Mouse (Mus musculus) limb, embryonic 13.5 days (tissue): ENCODE data around the gene Nupl1. TPM values are rescaled to one million over a fixed set of nuclear protein-coding genes. Genes with fewer than 3 reads are reported as not detected.
A peak's percentile ranks its signal among the peaks of the same experiment; 100 is the strongest.

Experiments used
- ATAC-seq: fragments of 200-750 bp; cut with Nextera tagmentation; 2 replicates; pipeline ENCODE4 v1.8.0; 2017; ENCODE audit warnings: low read depth, moderate number of reproducible peaks, moderate TSS enrichment; ENCODE audit not compliant: low FRiP score
- H3K27ac ChIP-seq: fragments of 300-500 bp; sonication (generic); 2 replicates; pipeline ENCODE4 v1.5.1; 2015; ENCODE audit warnings: inconsistent platforms, mild to moderate bottlenecking, moderate library complexity
- H3K27me3 ChIP-seq: fragments of 300-500 bp; sonication (generic); 2 replicates; pipeline ENCODE4 v1.6.1; 2015; ENCODE audit warnings: mild to moderate bottlenecking, inconsistent platforms
- H3K36me3 ChIP-seq: fragments of 300-500 bp; sonication (generic); 2 replicates; pipeline ENCODE4 v1.6.1; 2015; ENCODE audit warnings: inconsistent platforms, mild to moderate bottlenecking, moderate library complexity
- H3K4me1 ChIP-seq: fragments of 300-500 bp; sonication (generic); 2 replicates; pipeline ENCODE4 v1.6.1; 2015; ENCODE audit warnings: inconsistent platforms
- H3K4me2 ChIP-seq: fragments of 300-500 bp; sonication (generic); replicated peaks from 2 replicates; pipeline ENCODE4 v1.6.1; 2015; ENCODE audit warnings: inconsistent platforms, mild to moderate bottlenecking, moderate library complexity
- H3K4me3 ChIP-seq: fragments of 300-500 bp; sonication (generic); 2 replicates; pipeline ENCODE4 v1.5.1; 2015; ENCODE audit warnings: moderate library complexity, mild to moderate bottlenecking, inconsistent platforms
- H3K9ac ChIP-seq: fragments of 300-500 bp; sonication (generic); 2 replicates; pipeline ENCODE4 v1.6.1; 2015; ENCODE audit warnings: mild to moderate bottlenecking, inconsistent platforms
- H3K9me3 ChIP-seq: fragments of 300-500 bp; sonication (generic); 2 replicates; pipeline ENCODE4 v1.6.1; 2016; ENCODE audit warnings: inconsistent platforms
- WGBS: fragments of 180-500 bp; shearing (Covaris S2); methylation state at CpG from one replicate; pipeline ENCODE4 v1.1.7; 2015; 5-methylcytosine and 5-hydroxymethylcytosine counted together
- polyA plus RNA-seq: library from polyadenylated mRNA; unstranded; fragments of >200 nt; fragmentation: Nextera tagmentation; extraction: Ambion mirVana; gene quantifications from 2 replicates; pipeline ENCODE4 v1.2.1, GENCODE M21; 2015

Nupl1 gene
- polyA plus RNA-seq: not detected in 2 replicates

GRCm38 (mm10) chr14:60251281-60252003 is at the start of gene Nupl1, which contains the start of gene Gm49336:
Gene Nupl1, minus strand, starts transcription at chr14:60251431.
Gene Gm49336, minus strand, starts transcription at chr14:60251507.
- H3K9ac ChIP-seq: peak within 1 kb of the TSS; percentile 97
- H3K27ac ChIP-seq: peak within 1 kb of the TSS; percentile 73
- H3K4me2 ChIP-seq: peak within 1 kb of the TSS; percentile 88
- peak within 1 kb of the TSS; percentile 97 for H3K4me3 ChIP-seq
- no peaks in the 10 kb centered on the region for H3K9me3 ChIP-seq
- H3K4me1 ChIP-seq: peaks cover 21% of the 10 kb centered on the region
- ATAC-seq: peak; percentile 99
- WGBS: under 1% methylated on average over 62 of the region's 62 CpGs
- H3K36me3 ChIP-seq: no peaks in the 10 kb centered on the region; the same call in 1 of the 2 replicates
- no peaks in the 10 kb centered on the region for H3K27me3 ChIP-seq

GRCm38 (mm10) chr14:60301024-60301423 is 49.8 kb upstream of the Nupl1 start:
- whole genome bisulfite sequencing: 69% methylated on average over 6 of the region's 6 CpGs
- no peak overlapping the region for H3K4me2 ChIP-seq
- H3K27me3 ChIP-seq: no peaks in the 10 kb centered on the region
- H3K27ac ChIP-seq: no peak overlapping the region
- H3K9me3 ChIP-seq: no peaks in the 10 kb centered on the region
- no peak overlapping the region for H3K9ac ChIP-seq
- ATAC-seq: no peak
- no peak overlapping the region for H3K4me3 ChIP-seq
- H3K36me3 ChIP-seq: peaks cover 50% of the 10 kb centered on the region
- no peaks in the 10 kb centered on the region for H3K4me1 ChIP-seq

GRCm38 (mm10) chr14:60300224-60300991 is 49.2 kb upstream of the Nupl1 start:
- no peak overlapping the region for H3K4me3 ChIP-seq
- H3K4me1 ChIP-seq: no peaks in the 10 kb centered on the region
- no peak overlapping the region for H3K9ac ChIP-seq
- H3K36me3 ChIP-seq: peaks cover 50% of the 10 kb centered on the region
- H3K9me3 ChIP-seq: no peaks in the 10 kb centered on the region
- ATAC-seq: no peak
- no peak overlapping the region for H3K27ac ChIP-seq
- no peaks in the 10 kb centered on the region for H3K27me3 ChIP-seq
- WGBS: 73% methylated on average over 14 of the region's 14 CpGs
- H3K4me2 ChIP-seq: no peak overlapping the region

- no peaks in the 10 kb centered on the region for H3K4me1 ChIP-seq
- ATAC-seq: no peak
- no peak overlapping the region for H3K4me2 ChIP-seq
- peaks cover 50% of the 10 kb centered on the region for H3K36me3 ChIP-seq
- H3K9me3 ChIP-seq: no peaks in the 10 kb centered on the region
- H3K27me3 ChIP-seq: no peaks in the 10 kb centered on the region
- no peak overlapping the region for H3K27ac ChIP-seq
- H3K9ac ChIP-seq: no peak overlapping the region
- 83% methylated on average over 1 of the region's 1 CpGs for WGBS
- H3K4me3 ChIP-seq: no peak overlapping the region
Measured at GRCm38 (mm10) chr14:60295531-60295930, 44.3 kb upstream of the Nupl1 start.

GRCm38 (mm10) chr14:60290363-60290762 is 39.1 kb upstream of the Nupl1 start:
- no peak overlapping the region for H3K4me2 ChIP-seq
- no peak overlapping the region for H3K4me3 ChIP-seq
- H3K27ac ChIP-seq: no peak overlapping the region
- no peaks in the 10 kb centered on the region for H3K9me3 ChIP-seq
- no peak for ATAC-seq
- H3K27me3 ChIP-seq: no peaks in the 10 kb centered on the region
- no peaks in the 10 kb centered on the region for H3K4me1 ChIP-seq
- WGBS: 85% methylated on average over 4 of the region's 4 CpGs
- peaks cover 43% of the 10 kb centered on the region for H3K36me3 ChIP-seq
- no peak overlapping the region for H3K9ac ChIP-seq

- Histone ChIP-seq H3K9ac (no peak overlapping the region), H3K9me3 (no peaks in the 10 kb centered on the region), H3K27ac (no peak overlapping the region), H3K27me3 (no peaks in the 10 kb centered on the region), H3K4me3 (no peak overlapping the region), H3K36me3 (peaks cover 34% of the 10 kb centered on the region), H3K4me2 (no peak overlapping the region), H3K4me1 (no peaks in the 10 kb centered on the region)
- 91% methylated on average over 7 of the region's 7 CpGs for WGBS
- no peak for ATAC-seq
Measured at GRCm38 (mm10) chr14:60286194-60286863, 35.1 kb upstream of the Nupl1 start.

- WGBS: 63% methylated on average over 7 of the region's 7 CpGs
- peaks cover 10% of the 10 kb centered on the region for H3K4me1 ChIP-seq
- no peaks in the 10 kb centered on the region for H3K27me3 ChIP-seq
- H3K4me2 ChIP-seq: no peak overlapping the region
- H3K9me3 ChIP-seq: no peaks in the 10 kb centered on the region
- no peak for ATAC-seq
- H3K36me3 ChIP-seq: no peaks in the 10 kb centered on the region; the same call in 1 of the 2 replicates
- H3K4me3 ChIP-seq: no peak overlapping the region
- H3K27ac ChIP-seq: no peak overlapping the region
- H3K9ac ChIP-seq: no peak overlapping the region
Measured at GRCm38 (mm10) chr14:60275301-60276276, 24.4 kb upstream of the Nupl1 start.

- 77% methylated on average over 6 of the region's 6 CpGs for WGBS
- Histone ChIP-seq H3K4me1 (peaks cover 10% of the 10 kb centered on the region), H3K36me3 (no peaks in the 10 kb centered on the region; the same call in 1 of the 2 replicates), H3K27me3 (no peaks in the 10 kb centered on the region), H3K4me3 (no peak overlapping the region), H3K9me3 (no peaks in the 10 kb centered on the region), H3K4me2 (no peak overlapping the region), H3K27ac (no peak overlapping the region), H3K9ac (no peak overlapping the region)
- no peak for ATAC-seq
Measured at GRCm38 (mm10) chr14:60273346-60273745, 22.1 kb upstream of the Nupl1 start.

GRCm38 (mm10) chr14:60269333-60269732 is 18.1 kb upstream of the Nupl1 start:
- no peaks in the 10 kb centered on the region for H3K36me3 ChIP-seq
- no peak overlapping the region for H3K9ac ChIP-seq
- no peak overlapping the region for H3K4me2 ChIP-seq
- H3K4me1 ChIP-seq: peaks cover 13% of the 10 kb centered on the region
- H3K27me3 ChIP-seq: no peaks in the 10 kb centered on the region
- no peak for ATAC-seq
- H3K27ac ChIP-seq: no peak overlapping the region
- H3K9me3 ChIP-seq: no peaks in the 10 kb centered on the region
- no peak overlapping the region for H3K4me3 ChIP-seq
- 87% methylated on average over 6 of the region's 6 CpGs for WGBS

- WGBS: under 1% methylated on average over 51 of the region's 51 CpGs
- H3K9me3 ChIP-seq: no peaks in the 10 kb centered on the region
- H3K4me2 ChIP-seq: peak within 1 kb of the TSS; percentile 74
- H3K9ac ChIP-seq: peak within 1 kb of the TSS; percentile 83
- H3K27ac ChIP-seq: peak within 1 kb of the TSS; percentile 48; the same call in 1 of the 2 replicates
- H3K27me3 ChIP-seq: no peaks in the 10 kb centered on the region
- H3K36me3 ChIP-seq: no peaks in the 10 kb centered on the region
- peak; percentile 99 for ATAC-seq
- H3K4me1 ChIP-seq: peaks cover 13% of the 10 kb centered on the region
- H3K4me3 ChIP-seq: peak within 1 kb of the TSS; percentile 81
Measured at GRCm38 (mm10) chr14:60264990-60265876, 14.0 kb upstream of the Nupl1 start, which contains the start of gene Mtmr6. Gene Mtmr6, plus strand, starts transcription at chr14:60265228.
